Mouse (Mus musculus) yolk sac, embryonic 10.5 days (tissue): ENCODE measurements at regions not wholly inside any gene's neighbourhood (a gene's known extent, or its start where the extent isn't known, plus 50 kb on each side); places are given as distances from the start of the nearest gene placed in this dataset.

Experiments
- DNase-seq: peaks from one replicate; pipeline ENCODE4 v3.0.0-alpha.2; 2017; ENCODE audit warnings: low spot score

GRCm38 (mm10) chr5:45033146-45033545, 233.7 kb upstream of the Ldb2 start:
- no peak for DNase-seq

GRCm38 (mm10) chr5:45027876-45028275, 228.4 kb upstream of the Ldb2 start:
- no peak for DNase-seq

- DNase-seq, result no peak
Observed at GRCm38 (mm10) chr5:45025383-45025782, 225.9 kb upstream of the Ldb2 start.

DNA sequence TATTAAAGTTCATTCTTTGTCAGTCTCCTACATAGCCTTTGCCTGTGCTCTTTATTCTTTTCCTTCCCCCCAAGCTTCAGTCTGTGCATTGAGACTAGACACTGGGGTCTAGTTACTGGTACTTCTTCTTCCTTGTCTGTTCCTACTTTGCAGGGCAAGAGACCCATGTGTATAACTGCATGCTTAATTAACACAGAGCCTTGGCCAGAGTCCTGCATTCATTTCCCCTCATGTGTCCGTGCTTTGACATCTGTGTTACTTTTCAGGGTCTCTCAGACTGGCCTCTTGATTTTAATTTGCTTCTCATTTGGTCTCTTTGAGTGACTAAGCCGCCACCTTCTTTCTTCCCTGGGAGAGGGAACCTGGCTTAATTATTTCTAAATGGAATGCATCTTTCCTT, 208.4 kb upstream of the Ldb2 start:
- DNase-seq, result no peak

DNA sequence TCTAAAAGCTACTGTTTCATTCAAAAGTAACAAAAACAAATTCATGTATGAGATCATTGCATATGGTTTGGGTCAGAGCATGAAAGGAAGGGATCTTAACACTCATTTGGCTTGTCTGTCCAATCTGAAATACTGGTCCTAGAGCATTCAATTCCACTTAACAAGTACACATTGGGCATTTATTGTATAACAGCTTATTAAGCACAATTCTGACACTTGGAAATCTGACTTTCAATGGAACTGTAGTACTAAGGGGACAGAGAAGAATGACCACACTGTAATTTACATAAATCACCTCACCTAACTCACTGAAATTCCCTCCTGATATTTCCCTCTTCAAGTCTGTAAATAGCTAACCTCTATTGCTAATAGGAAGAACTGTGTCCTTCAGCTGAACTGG, 201.5 kb upstream of the Ldb2 start:
- no peak for DNase-seq

GRCm38 (mm10) chr5:44999032-44999431, 199.6 kb upstream of the Ldb2 start:
- DNase-seq, result no peak

DNA sequence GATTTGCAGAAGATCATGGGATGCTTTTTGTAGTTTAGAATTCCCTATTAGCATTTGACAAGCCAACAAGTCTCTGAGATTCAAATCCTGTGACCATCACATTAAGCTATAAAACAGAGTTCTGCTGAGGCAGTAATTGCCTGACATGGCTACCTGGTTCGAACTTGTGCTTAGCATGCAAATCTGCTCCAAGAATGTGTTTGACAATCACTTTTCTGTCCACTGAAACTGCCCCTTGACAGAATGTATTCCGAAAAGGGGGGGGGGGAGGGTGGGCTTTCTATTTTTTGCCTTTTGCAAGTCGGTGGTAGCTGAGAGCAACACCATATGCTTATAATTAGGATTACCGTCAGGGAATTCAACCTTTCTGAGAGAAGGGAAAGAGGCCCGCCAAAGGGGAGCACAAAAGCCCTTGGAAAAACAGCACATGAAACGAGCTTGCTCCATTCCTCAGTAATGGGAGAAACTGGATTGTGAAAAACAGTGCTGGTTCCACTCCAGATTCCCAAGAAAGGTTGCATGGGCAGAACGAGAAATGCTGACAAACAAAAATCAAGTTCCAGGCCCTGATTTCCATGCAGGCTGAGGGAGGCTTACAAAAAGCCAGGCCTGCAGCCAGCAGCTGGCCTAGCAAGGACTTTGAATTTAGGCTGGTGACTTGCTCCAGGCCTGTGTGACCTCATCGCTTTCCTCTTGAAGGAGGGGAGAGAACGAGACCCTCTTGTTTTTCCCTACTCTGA, 176.1 kb upstream of the Ldb2 start:
- peak; percentile 8 for DNase-seq

GRCm38 (mm10) chr5:44943023-44943921, 143.8 kb upstream of the Ldb2 start:
- peak; percentile 27 for DNase-seq

DNA sequence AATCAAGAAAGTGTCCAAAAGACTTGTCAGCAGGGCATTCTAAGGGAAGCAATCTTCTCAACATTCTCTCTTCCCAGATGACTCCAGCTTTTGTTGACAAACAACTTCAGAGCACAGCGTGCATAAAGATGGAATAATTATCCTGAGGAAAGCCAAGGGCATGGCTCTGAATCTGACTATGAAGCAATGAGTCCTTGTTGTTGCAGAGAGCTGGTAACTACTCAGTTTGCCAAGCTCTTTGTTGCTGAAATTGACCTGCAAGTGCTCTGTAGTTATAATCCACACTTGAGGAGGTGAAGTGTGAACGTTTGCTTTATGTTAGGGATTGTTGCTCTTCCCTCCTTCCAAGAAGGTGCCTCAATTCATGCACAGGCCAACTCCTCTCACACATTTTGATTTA, 143.1 kb upstream of the Ldb2 start:
- no peak for DNase-seq

DNA sequence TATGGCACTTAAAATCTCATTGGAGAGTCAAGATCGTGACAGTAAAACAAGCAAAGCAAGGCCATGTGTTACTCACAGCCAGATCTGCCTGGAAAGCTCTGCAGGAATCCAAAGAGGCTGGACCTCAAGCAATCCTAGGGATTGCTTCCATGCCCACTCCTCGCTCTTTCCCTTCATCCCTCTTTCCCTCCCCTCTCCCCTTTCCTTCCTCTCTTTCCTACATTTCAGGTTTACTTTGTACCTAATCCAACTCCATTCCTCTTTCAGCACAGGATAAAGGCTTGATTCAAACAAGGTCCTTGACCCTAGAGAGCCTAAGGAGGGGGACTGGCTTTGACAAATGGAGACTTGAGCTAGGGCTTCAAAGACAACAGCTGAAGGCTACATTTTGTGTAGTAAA, 126.0 kb upstream of the Ldb2 start:
- DNase-seq, result no peak

DNA sequence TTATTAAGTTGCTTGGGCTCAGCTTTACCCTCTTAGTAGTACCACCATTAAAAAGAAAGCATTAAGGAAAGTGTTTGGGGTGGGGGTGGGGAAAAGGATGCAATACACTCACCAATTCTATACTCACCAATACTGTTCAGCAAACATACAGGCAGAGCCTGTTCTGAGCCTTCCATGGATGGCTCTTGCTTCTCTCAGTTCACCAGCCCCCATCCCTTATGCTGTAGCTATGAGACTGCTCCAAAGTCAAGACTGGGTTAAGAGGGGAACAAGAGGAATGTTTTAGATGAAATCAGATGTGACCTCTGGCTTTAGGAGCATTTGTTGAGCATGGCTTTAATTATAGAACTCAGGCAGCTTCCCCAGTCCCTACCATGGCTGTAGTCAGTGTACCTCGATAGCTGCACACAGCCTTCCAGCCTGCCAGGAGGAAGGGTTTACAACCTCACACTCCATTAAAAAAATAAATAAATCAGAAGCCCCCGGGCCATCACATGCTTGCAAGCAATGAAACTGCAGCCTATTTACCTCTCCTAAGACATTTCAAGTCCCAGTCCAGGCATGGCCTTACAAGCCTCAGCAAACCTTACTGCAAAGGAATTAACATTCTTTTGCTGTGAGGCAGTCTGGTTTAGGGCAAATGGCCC, 122.8 kb upstream of the Ldb2 start:
- DNase-seq, result peak; percentile 37

GRCm38 (mm10) chr5:44917816-44918213, 118.3 kb upstream of the Ldb2 start:
- DNase-seq, result no peak

GRCm38 (mm10) chr5:44917173-44917815, 117.8 kb upstream of the Ldb2 start:
- DNase-seq, result no peak

GRCm38 (mm10) chr5:44902541-44902940, 103.1 kb upstream of the Ldb2 start:
- DNase-seq, result no peak

GRCm38 (mm10) chr5:44886566-44887070, 87.1 kb upstream of the Ldb2 start:
- no peak for DNase-seq

DNA sequence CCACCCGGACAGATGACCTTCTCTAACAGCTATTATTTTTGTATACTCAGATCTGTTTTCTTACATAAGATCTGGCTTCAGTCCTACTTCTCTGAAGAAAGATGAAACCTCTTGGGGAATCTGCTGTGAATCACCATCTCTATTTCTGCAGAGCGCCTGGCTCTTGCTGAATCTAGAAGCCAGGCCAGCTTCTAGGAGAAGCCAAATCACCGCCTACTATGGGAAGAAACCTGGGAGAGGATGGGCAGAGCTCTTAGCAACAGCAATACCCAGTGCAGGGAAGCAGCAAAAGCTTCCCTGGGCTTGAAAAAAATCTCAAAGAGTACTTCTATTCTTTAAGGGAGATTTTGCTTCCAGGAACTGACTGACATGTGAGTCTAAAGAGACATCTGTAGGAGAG, 77.5 kb upstream of the Ldb2 start:
- no peak for DNase-seq

GRCm38 (mm10) chr5:44872243-44872642, 72.8 kb upstream of the Ldb2 start:
- no peak for DNase-seq

- no peak for DNase-seq
Observed at GRCm38 (mm10) chr5:44863887-44864286, 64.4 kb upstream of the Ldb2 start.

DNA sequence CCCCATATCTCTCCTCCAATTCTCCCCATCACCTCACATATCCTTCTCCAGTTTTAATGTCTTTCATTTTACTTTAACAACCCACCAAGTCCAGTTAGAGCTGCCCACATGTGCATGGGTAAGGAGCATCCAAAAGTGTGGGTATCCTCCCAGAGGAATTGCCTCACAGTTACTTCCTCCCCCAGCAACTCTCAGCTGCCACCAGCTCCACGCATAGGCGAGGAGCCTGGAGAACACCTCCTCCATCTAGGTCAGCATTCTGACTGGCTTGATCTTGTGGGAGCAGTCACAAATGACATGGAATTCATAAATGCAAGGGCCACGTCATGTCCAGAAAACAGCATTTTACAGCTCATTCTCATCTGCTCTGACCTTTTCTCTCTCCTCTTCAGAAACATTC, 63.9 kb upstream of the Ldb2 start:
- DNase-seq, result no peak

DNA sequence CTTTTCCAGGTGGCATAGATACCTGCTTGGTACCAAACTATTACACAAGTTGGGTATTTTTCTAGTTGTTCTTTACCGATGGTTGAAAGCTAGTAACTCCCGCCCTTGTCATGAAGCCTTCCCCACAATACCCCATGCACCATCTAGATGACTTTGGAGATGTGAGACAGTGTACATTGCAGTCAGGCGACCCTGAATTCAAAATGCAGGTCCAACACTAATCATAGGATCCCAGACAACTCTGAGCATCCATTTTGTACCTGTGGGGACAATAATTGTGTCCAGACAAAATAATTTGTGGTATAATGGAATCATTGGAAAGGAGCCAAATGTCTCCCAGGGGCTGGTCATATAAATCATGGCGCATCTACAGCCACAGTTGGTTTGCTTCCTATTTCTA, 54.7 kb upstream of the Ldb2 start:
- DNase-seq, result no peak
